Mouse (Mus musculus) forebrain, embryonic 14.5 days (tissue): ENCODE results near the gene Prc1. TPM values are rescaled to one million over a fixed set of nuclear protein-coding genes. Genes with fewer than 3 reads are reported as not detected.

Source experiments
- ATAC-seq: fragments of 200-750 bp; cut with Nextera tagmentation; 2 replicates; pipeline ENCODE4 v1.8.0; 2017; ENCODE audit warnings: mild to moderate bottlenecking, moderate library complexity
- DNase-seq: peaks from one replicate; pipeline ENCODE4 v3.0.0-alpha.2; 2015; ENCODE audit warnings: low spot score
- H3K27ac ChIP-seq: fragments of 300-500 bp; sonication (generic); 2 replicates; pipeline ENCODE4 v1.5.1; 2014; ENCODE audit warnings: low read depth, mild to moderate bottlenecking, control low read depth, low read length, moderate library complexity
- H3K27me3 ChIP-seq: fragments of 300-500 bp; sonication (generic); replicated peaks from 2 replicates; pipeline ENCODE4 v1.6.1; 2014; ENCODE audit warnings: low read length, control low read depth, mixed read lengths; ENCODE audit not compliant: control insufficient read depth, insufficient read depth
- H3K36me3 ChIP-seq: fragments of 300-500 bp; sonication (generic); 2 replicates; pipeline ENCODE4 v1.6.1; 2014; ENCODE audit warnings: low read length, control low read depth; ENCODE audit not compliant: control insufficient read depth, insufficient read depth
- H3K4me1 ChIP-seq: fragments of 300-500 bp; sonication (generic); 2 replicates; pipeline ENCODE4 v1.6.1; 2014; ENCODE audit warnings: antibody characterized with exemption, low read length, control low read depth; ENCODE audit not compliant: control insufficient read depth, insufficient read depth
- H3K4me2 ChIP-seq: fragments of 300-500 bp; sonication (generic); 2 replicates; pipeline ENCODE4 v1.6.1; 2014; ENCODE audit warnings: mild to moderate bottlenecking, control low read depth, low read length
- H3K4me3 ChIP-seq: fragments of 300-500 bp; sonication (generic); 2 replicates; pipeline ENCODE4 v1.5.1; 2014; ENCODE audit warnings: low read depth, low read length, control low read depth
- H3K9ac ChIP-seq: fragments of 300-500 bp; sonication (generic); 2 replicates; pipeline ENCODE4 v1.6.1; 2014; ENCODE audit warnings: mild to moderate bottlenecking, low read length, control low read depth, moderate library complexity
- H3K9me3 ChIP-seq: fragments of 300-500 bp; sonication (generic); replicated peaks from 2 replicates; pipeline ENCODE4 v1.6.1; 2016; ENCODE audit warnings: low read length, control low read depth, mixed read lengths; ENCODE audit not compliant: control insufficient read depth
- WGBS: fragments of 180-500 bp; shearing (Covaris S2); extraction: QIAGEN DNeasy Blood & Tissue Kit; methylation state at CpG from one replicate; pipeline ENCODE4 v1.1.7; 2014; 5-methylcytosine and 5-hydroxymethylcytosine counted together
- polyA plus RNA-seq: library from polyadenylated mRNA; unstranded; fragments of >200 nt; fragmentation: Nextera tagmentation; extraction: Ambion mirVana; gene quantifications from 2 replicates; pipeline ENCODE4 v1.2.1, GENCODE M21; 2014

Gene Prc1
- 102 and 125 TPM in 2 replicates for polyA plus RNA-seq

DNA sequence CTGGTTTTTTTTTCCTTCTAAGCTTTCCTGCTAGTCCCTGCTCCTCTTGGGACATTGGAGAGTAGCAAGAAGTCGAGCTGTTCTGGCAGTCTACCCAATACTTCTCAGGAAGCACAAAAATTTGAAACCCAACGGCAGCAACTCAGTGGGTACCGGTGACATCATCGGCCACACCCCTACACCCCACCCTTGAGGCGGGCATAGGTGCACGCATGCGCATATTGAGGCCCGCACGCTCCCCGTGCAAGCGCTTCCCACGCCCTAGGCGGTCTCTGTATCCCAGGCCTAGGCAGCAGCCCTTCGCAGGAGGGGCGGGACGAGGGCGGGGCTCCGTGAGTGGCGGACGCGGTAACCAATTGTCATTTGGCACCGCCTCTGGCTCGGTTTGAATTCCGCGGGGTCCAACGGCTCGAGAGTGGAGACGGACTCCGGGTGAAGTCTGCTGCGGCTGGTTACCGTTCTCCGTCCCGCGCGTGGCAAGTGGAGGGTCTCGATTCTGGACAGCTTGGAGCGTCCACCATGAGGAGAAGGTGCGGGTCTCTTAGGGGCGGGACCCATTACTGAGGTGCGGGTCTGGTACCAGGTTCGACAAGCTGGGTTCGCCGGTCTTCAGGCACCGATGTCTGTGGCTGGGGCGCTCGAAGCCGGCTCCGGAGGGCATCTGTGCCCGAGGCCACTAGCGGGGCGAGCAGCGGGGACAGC, at the start of gene Prc1:
Gene Prc1 (plus strand): TSS at position 389 of the 702 bp plus-strand sequence.
- peak; percentile 99 for ATAC-seq
- H3K4me3 ChIP-seq: peak within 1 kb of the TSS; percentile 80

DNA sequence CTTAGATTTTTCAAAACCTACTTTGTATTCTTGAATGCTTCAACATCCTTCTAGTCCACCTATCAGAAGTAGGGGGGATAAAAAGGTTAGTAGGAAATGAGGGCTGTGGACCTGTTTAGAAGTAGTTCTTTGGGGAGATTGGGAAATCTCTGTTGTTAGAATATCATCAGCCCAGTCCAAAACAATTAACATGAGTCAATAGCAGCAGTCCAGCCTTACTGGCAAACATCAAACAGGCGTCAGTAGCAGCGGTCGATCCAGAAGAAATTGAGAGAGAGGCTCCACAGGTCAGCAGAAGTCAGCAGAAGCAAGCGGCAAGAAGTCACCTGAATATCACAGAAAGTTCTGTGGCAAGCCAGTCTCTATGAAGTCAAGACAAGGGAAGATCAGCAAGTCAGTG, 49.4 kb upstream of the Prc1 start:
- no peak for DNase-seq
- Histone ChIP-seq H3K9ac (no peak overlapping the region), H3K9me3 (no peaks in the 10 kb centered on the region), H3K36me3 (peaks cover 7% of the 10 kb centered on the region; the same call in 1 of the 2 replicates), H3K4me2 (no peak overlapping the region), H3K27ac (no peak overlapping the region), H3K4me1 (no peaks in the 10 kb centered on the region), H3K27me3 (no peaks in the 10 kb centered on the region), H3K4me3 (no peak overlapping the region)
- 96% methylated on average over 4 of the region's 4 CpGs for WGBS
- no peak for ATAC-seq

More for the DNA sequence above, at the start of gene Prc1:
- Histone ChIP-seq H3K27me3 (no peaks in the 10 kb centered on the region), H3K36me3 (peaks cover 18% of the 10 kb centered on the region), H3K9me3 (no peaks in the 10 kb centered on the region), H3K4me1 (0 out of 2 replicates have a peak, but pooled peaks cover 5% of the 10 kb centered on the region), H3K4me2 (peak within 1 kb of the TSS; percentile 88), H3K27ac (peak within 1 kb of the TSS; percentile 81), H3K9ac (peak within 1 kb of the TSS; percentile 77)
- peak; percentile 98 for DNase-seq
- WGBS: under 1% methylated on average over 52 of the region's 52 CpGs

GRCm38 (mm10) chr7:80246148-80246721, 48.0 kb upstream of the Prc1 start, which contains the start of gene Ttll13:
TSS of gene Ttll13 (plus strand) at chr7:80246376.
- H3K36me3 ChIP-seq: no peaks in the 10 kb centered on the region
- no peaks in the 10 kb centered on the region for H3K4me1 ChIP-seq
- under 1% methylated on average over 48 of the region's 48 CpGs for WGBS
- DNase-seq (peak; percentile 99), ATAC-seq (peak; percentile 99)
- peak within 1 kb of the TSS; percentile 48 for H3K4me3 ChIP-seq
- H3K27ac ChIP-seq: peak within 1 kb of the TSS; percentile 78
- no peaks in the 10 kb centered on the region for H3K9me3 ChIP-seq
- H3K9ac ChIP-seq: peak within 1 kb of the TSS; percentile 69
- peak within 1 kb of the TSS; percentile 55 for H3K4me2 ChIP-seq
- no peaks in the 10 kb centered on the region for H3K27me3 ChIP-seq

DNA sequence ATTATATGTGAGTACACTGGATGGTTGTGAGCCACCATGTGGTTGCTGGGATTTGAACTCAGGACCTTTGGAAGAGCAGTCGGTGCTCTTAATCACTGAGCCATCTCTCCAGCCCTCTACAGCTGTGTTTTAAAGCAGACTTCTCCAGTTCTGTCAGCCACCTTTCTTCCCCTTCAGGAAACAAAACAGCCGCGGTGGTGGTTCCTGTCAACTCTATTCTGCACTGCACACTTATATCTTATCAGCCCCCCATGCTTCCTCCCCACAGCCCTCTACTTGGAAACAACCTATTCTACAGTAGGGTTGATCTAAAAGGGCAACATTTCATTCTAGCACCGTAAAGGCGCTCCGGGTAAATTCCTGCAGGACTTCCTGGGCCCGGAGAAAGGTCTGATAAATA, 47.4 kb upstream of the Prc1 start:
- 67% methylated on average over 7 of the region's 7 CpGs for WGBS
- Histone ChIP-seq H3K9ac (no peak overlapping the region; the same call in 1 of the 2 replicates), H3K27ac (no peak overlapping the region), H3K4me1 (no peaks in the 10 kb centered on the region), H3K27me3 (no peaks in the 10 kb centered on the region), H3K4me2 (peak overlapping the region; percentile 55), H3K9me3 (no peaks in the 10 kb centered on the region), H3K36me3 (no peaks in the 10 kb centered on the region), H3K4me3 (peak overlapping the region; percentile 48)
- DNase-seq (no peak), ATAC-seq (no peak)

GRCm38 (mm10) chr7:80252437-80252836, 41.8 kb upstream of the Prc1 start:
- H3K36me3 ChIP-seq: no peaks in the 10 kb centered on the region
- H3K9me3 ChIP-seq: no peaks in the 10 kb centered on the region
- no peak overlapping the region for H3K27ac ChIP-seq
- H3K4me3 ChIP-seq: no peak overlapping the region
- H3K4me2 ChIP-seq: no peak overlapping the region
- H3K9ac ChIP-seq: no peak overlapping the region
- ATAC-seq: no peak
- WGBS: 79% methylated on average over 7 of the region's 7 CpGs
- no peaks in the 10 kb centered on the region for H3K4me1 ChIP-seq
- DNase-seq: no peak
- H3K27me3 ChIP-seq: no peaks in the 10 kb centered on the region; the same call in 1 of the 2 replicates

DNA sequence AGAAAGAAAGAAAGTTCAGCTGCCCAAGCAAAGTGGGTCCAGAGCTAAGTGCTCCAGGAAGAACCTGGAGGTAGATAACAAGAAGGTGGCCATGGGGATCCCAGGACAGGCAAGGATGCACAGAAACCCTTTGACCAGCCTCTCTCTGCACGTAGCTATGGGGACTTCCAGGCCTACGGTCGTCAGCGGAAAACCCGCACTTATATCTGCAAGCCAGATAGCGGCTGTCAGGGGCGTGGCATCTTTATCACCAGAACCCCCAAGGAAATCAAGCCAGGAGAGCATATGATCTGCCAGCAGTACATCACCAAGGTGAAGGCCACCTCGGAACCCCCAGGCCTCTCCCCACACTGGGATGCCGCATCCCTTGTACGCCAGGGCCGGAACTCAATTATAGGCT, 41.4 kb upstream of the Prc1 start:
- Histone ChIP-seq H3K27ac (no peak overlapping the region), H3K4me3 (no peak overlapping the region), H3K27me3 (no peaks in the 10 kb centered on the region; the same call in 1 of the 2 replicates), H3K9ac (no peak overlapping the region), H3K4me2 (no peak overlapping the region), H3K9me3 (no peaks in the 10 kb centered on the region), H3K4me1 (no peaks in the 10 kb centered on the region), H3K36me3 (no peaks in the 10 kb centered on the region)
- DNase-seq (no peak), ATAC-seq (no peak)
- WGBS: 87% methylated on average over 11 of the region's 11 CpGs

DNA sequence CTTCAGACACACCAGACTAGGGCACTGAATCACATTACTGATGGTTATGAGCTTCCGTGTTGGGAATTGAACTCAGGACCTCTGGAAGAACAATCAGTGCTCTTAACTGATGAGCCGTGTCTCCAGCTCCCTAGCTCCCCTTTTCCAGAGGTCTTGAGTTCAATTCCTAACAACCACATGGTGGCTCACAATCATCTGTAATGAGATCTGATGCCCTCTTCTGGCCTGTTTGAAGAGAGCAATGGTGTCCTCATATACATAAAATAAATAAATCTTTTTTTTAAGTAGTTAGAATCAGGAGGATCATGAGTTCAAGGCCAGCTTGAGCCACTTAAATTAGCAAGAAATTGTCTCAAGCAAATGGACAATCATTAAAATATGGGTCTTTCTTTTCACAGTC, 38.3 kb upstream of the Prc1 start:
- ATAC-seq (no peak), DNase-seq (no peak)
- Histone ChIP-seq H3K4me2 (no peak overlapping the region), H3K9me3 (no peaks in the 10 kb centered on the region), H3K4me3 (no peak overlapping the region), H3K4me1 (peaks cover 3% of the 10 kb centered on the region; the same call in 1 of the 2 replicates), H3K36me3 (no peaks in the 10 kb centered on the region), H3K27me3 (peaks cover 6% of the 10 kb centered on the region; the same call in 1 of the 2 replicates), H3K9ac (no peak overlapping the region), H3K27ac (no peak overlapping the region)
- WGBS: 73% methylated on average over 2 of the region's 2 CpGs

- H3K36me3 ChIP-seq: no peaks in the 10 kb centered on the region
- H3K9me3 ChIP-seq: no peaks in the 10 kb centered on the region
- ATAC-seq: no peak
- peaks cover 12% of the 10 kb centered on the region for H3K4me1 ChIP-seq
- DNase-seq: no peak
- no peak overlapping the region for H3K4me3 ChIP-seq
- no peak overlapping the region for H3K9ac ChIP-seq
- no peak overlapping the region for H3K4me2 ChIP-seq
- peaks cover 6% of the 10 kb centered on the region; the same call in 1 of the 2 replicates for H3K27me3 ChIP-seq
- no peak overlapping the region for H3K27ac ChIP-seq
- WGBS: 65% methylated on average over 2 of the region's 2 CpGs
Observed at GRCm38 (mm10) chr7:80257706-80258105, 36.5 kb upstream of the Prc1 start.
